Mouse (Mus musculus) left cerebral cortex, adult 9 months (tissue): ENCODE results near the gene Men1.
"Not testable (repeated sequence)": the region's sequence is repeated elsewhere in the genome, so short reads cannot be mapped to it uniquely, and the experiment has no call there.

Source experiments
- DNase-seq, 2 experiments: peaks; one replicate each; pipeline ENCODE4 v3.0.0; 2022; ENCODE audit warnings: low spot score in 2 of 2

Men1 gene

GRCm38 (mm10) chr19:6334673-6335457, at the start of gene Men1:
TSS of gene Men1 (plus strand) at chr19:6334979.
- DNase-seq: peak; percentile 97 to 98

GRCm38 (mm10) chr19:6285226-6285625, 49.6 kb upstream of the Men1 start:
- DNase-seq: no peak

- no peak for DNase-seq
Observed at GRCm38 (mm10) chr19:6285632-6286433, 48.9 kb upstream of the Men1 start.

GRCm38 (mm10) chr19:6286434-6287401, 48.1 kb upstream of the Men1 start:
- peak in 1 of 2 experiments; percentile 39 for DNase-seq

GRCm38 (mm10) chr19:6288236-6288894, 46.4 kb upstream of the Men1 start:
- no peak for DNase-seq

- DNase-seq: no peak
Observed at GRCm38 (mm10) chr19:6289696-6290238, 45.0 kb upstream of the Men1 start.

- DNase-seq: not testable (repeated sequence)
Observed at GRCm38 (mm10) chr19:6290720-6291116, 44.1 kb upstream of the Men1 start.

- no peak for DNase-seq
Observed at GRCm38 (mm10) chr19:6291117-6291781, 43.5 kb upstream of the Men1 start.

GRCm38 (mm10) chr19:6292262-6292661, 42.5 kb upstream of the Men1 start:
- no peak for DNase-seq

GRCm38 (mm10) chr19:6294301-6294700, 40.5 kb upstream of the Men1 start:
- no peak for DNase-seq

GRCm38 (mm10) chr19:6296551-6297210, 38.1 kb upstream of the Men1 start:
- DNase-seq: no peak

GRCm38 (mm10) chr19:6297641-6298040, 37.1 kb upstream of the Men1 start:
- no peak for DNase-seq

- no peak for DNase-seq
Observed at GRCm38 (mm10) chr19:6299003-6299402, 35.8 kb upstream of the Men1 start.

GRCm38 (mm10) chr19:6299450-6300267, 35.1 kb upstream of the Men1 start:
- no peak for DNase-seq

GRCm38 (mm10) chr19:6300402-6300841, 34.4 kb upstream of the Men1 start:
- DNase-seq: no peak

GRCm38 (mm10) chr19:6302114-6302513, 32.7 kb upstream of the Men1 start:
- DNase-seq: no peak

GRCm38 (mm10) chr19:6302522-6302921, 32.3 kb upstream of the Men1 start:
- DNase-seq: peak in 1 of 2 experiments; percentile 43

- no peak for DNase-seq
Observed at GRCm38 (mm10) chr19:6303831-6304230, 30.9 kb upstream of the Men1 start.
